Mouse (Mus musculus): ENCODE measurements around the gene Dsel.
A peak's percentile ranks its signal among the peaks of the same experiment; 100 is the strongest.

The Dsel gene

DNA sequence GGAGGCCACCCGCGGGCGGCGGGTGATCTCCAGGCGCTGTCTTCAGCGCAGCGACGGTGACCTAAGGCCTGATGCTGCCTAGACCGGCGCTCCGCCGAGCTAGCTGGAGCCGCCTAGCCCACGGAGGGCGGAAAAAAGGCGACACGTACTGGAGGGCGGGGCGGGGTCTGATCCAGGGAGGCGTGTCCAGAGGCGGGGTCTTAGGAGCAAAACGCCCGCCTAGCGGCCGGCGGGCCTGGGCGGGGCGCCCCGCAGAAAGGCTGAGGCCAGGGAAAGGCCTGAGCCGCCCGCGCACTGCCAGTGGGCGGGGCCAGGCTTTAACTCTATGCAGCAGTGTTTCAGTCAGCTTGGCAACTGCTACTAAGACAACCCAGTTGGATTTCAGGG lies at the start of gene Dsel:
TSS of gene Dsel (minus strand) at position 140 of the 387 bp plus-strand sequence.
- peak; percentile 49 for DNase-seq (ENCODE audit: extremely low spot score, low read depth, low spot score)

DNA sequence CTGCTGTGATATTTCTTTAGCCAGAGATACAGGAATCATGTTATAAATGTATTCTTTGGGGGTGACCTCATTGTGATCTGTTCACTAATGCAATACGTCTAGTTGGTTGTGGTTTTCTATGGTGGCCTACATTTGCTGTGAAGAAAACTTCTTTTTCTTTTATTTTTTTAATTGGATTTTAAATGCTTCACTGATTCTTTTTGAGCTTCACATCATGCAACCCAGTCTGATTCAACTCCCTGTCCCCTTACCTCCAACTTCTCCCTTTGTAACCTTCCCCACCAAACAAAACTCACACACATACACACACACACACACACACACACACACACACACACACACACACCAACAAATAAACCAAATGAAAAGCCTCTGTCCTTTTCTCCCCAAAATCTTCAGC lies 46.7 kb upstream of the Dsel start:
- DNase-seq (ENCODE audit: extremely low spot score, low read depth, low spot score): no peak

DNA sequence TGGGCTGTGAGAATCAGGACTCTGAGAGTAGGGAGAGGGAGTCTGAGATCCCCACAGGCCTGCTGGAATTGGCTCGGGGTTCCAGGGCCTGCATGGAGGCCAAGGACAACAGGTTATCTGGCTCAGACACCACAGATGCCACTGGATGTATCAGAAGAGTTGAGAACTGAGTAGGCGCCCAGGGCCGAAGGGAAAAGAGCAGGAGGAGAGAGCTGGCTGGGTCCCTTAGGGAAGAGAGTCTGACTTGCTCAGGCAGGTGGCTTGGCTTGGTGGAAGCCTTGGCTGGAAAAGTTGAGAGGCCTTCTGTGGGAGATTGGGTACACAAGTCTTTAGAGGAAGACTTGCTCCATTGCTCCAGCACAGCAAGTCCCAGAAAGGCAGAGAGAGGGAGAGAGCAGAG lies 18.6 kb upstream of the Dsel start:
- DNase-seq (ENCODE audit: extremely low spot score, low read depth, low spot score): no peak

DNA sequence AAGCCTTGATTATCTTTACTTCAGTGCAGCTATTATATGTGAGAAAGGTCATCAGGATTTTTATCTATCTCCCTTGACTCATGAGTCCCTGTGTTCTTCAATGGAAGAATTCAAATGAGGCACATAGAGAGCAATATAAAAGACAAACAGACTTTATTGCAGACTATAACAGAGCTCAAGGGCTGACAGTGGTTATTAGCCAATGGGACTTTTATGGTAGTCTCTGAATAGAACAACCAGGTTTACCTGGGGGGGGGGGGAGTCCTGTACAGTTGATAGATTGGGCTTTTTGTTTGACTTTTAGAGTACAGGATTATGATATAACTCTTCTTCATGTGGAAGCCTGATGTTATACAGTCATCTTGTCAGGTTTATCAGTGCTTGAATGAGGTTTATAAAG lies 11.1 kb upstream of the Dsel start:
- no peak for DNase-seq (ENCODE audit: extremely low spot score, low read depth, low spot score)

DNA sequence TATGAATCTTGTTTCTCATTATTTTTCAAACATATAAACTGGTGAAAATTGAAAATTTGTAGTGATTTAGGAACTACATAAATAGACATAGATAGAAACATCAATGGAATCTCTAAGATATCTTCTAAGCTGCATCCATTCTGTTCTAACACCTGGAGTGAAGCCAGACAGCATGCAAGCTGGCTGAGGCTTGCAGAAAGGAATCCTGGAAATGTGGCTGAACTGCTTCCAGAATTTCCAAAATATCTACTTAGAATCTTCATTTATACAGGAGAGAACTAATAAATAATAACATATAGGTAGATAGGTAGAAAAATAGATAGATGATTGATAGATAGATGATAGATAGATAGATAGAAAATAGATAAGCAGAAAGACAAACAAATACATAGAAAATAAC lies 8.5 kb upstream of the Dsel start:
- no peak for DNase-seq (ENCODE audit: extremely low spot score, low read depth, low spot score)

DNA sequence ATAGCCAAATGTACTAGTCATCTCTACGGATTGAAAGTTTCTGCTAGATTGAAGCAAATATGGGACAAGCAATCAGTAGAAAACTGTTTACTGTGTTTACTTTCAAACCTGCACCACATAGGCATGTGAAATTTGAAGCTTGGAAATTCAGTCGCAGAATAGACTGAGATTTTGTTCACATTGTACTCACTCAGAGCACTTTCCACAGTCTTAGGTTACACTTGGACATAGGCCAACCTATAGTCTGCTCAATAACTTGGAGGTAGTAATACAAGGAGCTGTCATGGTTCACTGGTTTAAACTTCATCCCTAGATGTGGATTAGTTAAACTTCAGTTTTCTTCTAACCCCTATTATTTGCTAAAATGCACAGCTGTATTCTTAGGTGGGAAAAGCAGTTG lies 749 bp upstream of the Dsel start:
- DNase-seq (ENCODE audit: extremely low spot score, low read depth, low spot score): no peak

DNA sequence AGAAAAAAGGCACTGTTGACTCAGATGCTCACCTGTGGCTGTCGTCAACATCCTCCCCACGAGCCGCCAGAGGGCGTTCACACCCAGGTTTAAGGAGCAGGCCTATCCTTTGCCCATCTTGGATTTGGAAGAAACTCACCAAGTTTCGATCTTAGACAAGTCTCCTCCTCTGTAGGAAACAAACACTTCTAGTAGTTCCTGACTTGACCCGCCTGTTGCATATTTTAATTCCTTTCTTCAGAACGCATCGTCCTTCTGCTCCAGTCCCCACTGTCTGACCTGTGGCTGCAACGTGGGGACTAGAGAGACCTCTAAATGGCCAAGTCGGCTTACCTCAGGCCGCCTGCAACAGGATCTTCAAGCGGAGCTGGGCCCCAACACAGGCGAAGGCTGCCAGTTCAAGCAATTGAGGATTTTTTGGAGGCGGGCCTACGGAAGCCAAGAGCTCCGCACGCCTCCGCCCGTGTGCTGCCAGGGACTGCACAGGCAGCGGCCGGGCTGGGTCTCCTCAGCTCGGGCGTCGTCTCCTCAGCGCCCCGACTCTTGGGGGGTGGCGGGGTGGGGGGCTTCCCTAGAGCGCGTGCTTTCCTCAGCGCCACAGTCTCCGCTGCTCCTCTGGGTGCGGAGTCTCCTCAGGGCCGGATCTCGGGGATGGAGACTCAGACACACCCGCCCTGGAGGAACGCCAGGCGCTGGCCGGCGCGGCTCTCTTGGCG lies 497 bp downstream of the Dsel start:
- DNase-seq (ENCODE audit: extremely low spot score, low read depth, low spot score): peak; percentile 82

DNA sequence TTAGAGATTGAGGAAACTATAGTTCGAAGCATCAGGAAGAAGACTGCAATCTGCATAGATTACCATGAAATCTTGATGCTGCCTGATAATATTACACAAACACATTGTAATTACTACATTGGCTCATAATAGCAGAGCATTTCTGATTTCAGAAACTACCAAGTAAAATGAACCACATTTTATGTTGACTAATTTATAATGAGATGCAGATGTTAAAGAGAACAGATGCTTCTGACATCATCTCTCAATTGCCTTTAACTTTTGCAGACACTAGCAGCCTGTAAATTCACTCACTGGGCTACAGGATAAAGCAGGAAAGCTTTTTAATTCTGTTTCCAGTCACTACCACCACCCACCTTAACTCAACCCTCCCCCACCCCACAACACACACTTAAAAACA lies 6.9 kb downstream of the Dsel start:
- DNase-seq (ENCODE audit: extremely low spot score, low read depth, low spot score): no peak

DNA sequence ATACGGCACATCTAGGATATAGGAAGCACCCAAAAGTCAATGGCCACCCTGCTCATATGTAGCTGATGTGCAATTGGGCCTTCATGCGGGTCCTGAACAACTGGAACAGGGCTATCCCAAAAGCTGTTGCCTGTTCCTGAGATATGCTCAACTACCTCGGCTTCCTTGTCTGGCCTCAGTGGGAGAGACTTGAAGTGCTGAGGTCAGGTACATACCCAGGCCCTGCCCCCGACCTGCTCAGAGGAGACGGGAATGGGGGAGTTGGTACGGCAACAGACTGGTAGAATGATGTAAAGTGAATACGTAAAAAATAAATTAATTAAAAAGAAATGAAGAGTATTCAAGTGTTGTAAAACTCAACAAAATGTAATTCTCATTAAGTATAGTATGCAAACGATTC lies 12.3 kb downstream of the Dsel start:
- DNase-seq (ENCODE audit: extremely low spot score, low read depth, low spot score): no peak

DNA sequence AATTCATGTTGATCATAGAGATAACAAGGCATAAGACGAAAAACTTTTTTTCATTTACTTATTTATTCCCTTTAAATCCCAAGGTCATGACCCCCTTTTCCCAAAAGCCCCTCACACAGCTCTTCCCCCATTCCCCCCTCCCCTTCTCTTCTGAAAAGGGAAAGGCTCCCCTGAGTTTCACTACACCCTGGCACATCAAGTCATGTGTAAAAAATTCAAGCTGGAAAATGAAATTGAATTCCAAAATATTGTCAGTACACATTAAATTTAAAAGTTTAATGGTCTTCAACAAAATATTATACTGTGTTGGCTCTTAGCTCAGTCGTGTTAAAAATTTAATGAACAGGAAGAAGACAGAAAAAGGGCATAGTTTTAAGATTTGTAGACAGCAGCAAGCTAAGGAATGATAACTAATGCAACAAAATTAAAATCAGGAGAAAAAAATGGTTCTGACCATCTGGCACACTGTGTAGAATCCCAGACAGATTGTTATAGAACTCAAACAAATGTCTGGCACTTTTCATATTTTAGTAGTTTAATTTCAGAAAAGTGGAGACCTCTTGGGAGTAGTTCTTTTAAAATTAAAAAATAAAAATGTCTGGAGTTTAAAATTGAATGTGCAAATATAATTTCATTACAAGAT lies 31.0 kb downstream of the Dsel start:
- DNase-seq (ENCODE audit: extremely low spot score, low read depth, low spot score): no peak

Measured in hindlimb bud, embryonic 11.5 days (tissue).